Mouse (Mus musculus): ENCODE data around the gene Hoxd1. TPM values are rescaled to one million over a fixed set of nuclear protein-coding genes. Genes with fewer than 3 reads are reported as not detected.
A peak's percentile ranks its signal among the peaks of the same experiment; 100 is the strongest.

The Hoxd1 gene
- polyA plus RNA-seq, 1 experiment = not detected

DNA sequence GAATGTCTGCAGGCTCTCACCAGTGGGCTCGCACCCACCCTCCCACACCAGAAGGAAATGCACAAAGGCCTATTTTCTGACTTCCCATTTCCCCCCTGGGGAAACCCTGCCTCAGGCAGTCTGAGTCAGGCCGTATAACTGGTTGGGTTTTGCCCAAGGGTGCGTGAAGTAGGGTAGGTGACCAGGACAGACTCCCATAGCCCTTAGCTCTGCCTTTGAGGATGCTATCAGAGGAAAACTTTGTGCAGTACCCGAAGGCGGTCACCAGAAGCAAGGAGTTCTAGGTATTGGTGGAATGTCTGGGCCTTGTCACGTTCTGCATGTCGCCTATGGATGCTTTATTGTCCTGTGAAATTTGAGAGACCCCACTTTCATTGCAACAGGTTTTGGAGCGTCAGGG lies 39.8 kb upstream of the Hoxd1 start:
- Histone ChIP-seq H3K27me3 (replicated peaks) (peaks cover 87% of the 10 kb centered on the region), H3K4me1 (no peaks in the 10 kb centered on the region; the same call in 1 of the 2 replicates), H3K4me3 (replicated peaks) (no peak overlapping the region), H3K9me3 (no peaks in the 10 kb centered on the region), H3K36me3 (replicated peaks; ENCODE audit: low read length) (no peaks in the 10 kb centered on the region)
- no peak for TF ChIP-seq FLI1 (IDR thresholded peaks at IDR 0.05; ENCODE audit: low read length)
- TF ChIP-seq GATA1 (IDR thresholded peaks at IDR 0.05; ENCODE audit: borderline replicate concordance, low read length) = no peak

DNA sequence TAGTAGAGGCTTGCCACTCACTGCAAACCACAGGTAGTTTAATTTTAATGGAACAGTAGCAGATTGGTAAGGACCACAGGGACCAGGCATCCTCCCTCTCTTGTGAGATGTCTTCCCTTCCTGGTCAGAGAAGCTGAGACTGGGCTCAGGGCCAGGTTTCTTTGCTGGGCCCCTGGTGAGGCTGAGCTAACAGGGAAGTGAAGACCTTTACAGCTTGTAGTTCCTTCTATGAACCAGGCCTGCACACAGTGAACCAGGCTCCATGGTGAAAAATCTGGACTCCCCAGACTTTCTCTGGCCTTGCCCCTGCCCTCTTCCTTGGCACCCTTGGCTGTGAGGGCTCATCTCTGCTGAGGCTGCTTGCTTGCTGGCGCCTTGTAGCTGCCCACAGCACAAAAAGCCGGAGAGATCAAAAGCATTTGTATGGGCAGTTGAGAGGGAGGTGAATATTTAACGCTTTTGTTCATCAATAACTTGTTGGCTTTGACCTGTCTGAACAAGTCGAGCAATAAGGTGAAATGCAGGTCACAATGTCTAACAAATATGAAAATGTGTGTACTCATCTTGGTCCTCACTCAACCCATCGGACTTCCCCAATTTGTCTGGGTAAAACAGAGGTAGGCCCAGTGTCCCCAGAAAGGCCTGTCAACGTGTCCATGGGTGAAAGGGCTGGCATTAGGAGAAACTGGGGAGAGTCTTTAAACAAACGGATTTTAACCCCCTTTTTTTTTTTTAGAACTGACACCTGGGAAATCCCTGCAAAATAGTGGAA lies 38.4 kb upstream of the Hoxd1 start:
- H3K36me3 ChIP-seq (replicated peaks; ENCODE audit: low read length) = no peaks in the 10 kb centered on the region
- H3K4me3 ChIP-seq (replicated peaks) = no peak overlapping the region
- H3K27me3 ChIP-seq (replicated peaks) = peaks cover 91% of the 10 kb centered on the region
- TF ChIP-seq FLI1 (IDR thresholded peaks at IDR 0.05; ENCODE audit: low read length) = no peak
- no peak for TF ChIP-seq GATA1 (IDR thresholded peaks at IDR 0.05; ENCODE audit: borderline replicate concordance, low read length)
- H3K4me1 ChIP-seq = no peaks in the 10 kb centered on the region; the same call in 1 of the 2 replicates
- H3K9me3 ChIP-seq = no peaks in the 10 kb centered on the region

DNA sequence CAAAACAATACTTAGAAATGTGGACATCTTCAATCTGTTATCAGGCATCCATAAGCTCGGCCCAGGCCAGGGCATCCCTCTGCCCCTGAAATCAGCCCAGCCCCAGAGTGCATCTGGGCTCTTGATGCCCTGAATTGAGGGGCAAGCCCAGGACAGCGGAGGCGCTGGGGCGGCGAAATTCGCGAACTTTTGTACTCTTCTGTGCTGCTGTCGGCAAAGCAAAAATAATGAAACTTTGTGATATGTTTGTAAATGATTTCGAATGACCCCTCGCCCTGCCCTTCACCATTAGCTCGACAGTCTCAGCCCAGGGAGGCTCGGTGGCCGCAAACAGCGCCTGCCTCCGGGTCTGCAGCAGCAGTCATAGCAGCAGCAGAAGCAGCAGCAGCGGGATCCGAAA lies 37.6 kb upstream of the Hoxd1 start:
- H3K4me1 ChIP-seq = no peaks in the 10 kb centered on the region; the same call in 1 of the 2 replicates
- peaks cover 87% of the 10 kb centered on the region for H3K27me3 ChIP-seq (replicated peaks)
- no peak overlapping the region for H3K4me3 ChIP-seq (replicated peaks)
- H3K9me3 ChIP-seq = no peaks in the 10 kb centered on the region
- no peaks in the 10 kb centered on the region for H3K36me3 ChIP-seq (replicated peaks; ENCODE audit: low read length)
- TF ChIP-seq GATA1 (IDR thresholded peaks at IDR 0.05; ENCODE audit: borderline replicate concordance, low read length) (no peak), FLI1 (IDR thresholded peaks at IDR 0.05; ENCODE audit: low read length) (no peak)

DNA sequence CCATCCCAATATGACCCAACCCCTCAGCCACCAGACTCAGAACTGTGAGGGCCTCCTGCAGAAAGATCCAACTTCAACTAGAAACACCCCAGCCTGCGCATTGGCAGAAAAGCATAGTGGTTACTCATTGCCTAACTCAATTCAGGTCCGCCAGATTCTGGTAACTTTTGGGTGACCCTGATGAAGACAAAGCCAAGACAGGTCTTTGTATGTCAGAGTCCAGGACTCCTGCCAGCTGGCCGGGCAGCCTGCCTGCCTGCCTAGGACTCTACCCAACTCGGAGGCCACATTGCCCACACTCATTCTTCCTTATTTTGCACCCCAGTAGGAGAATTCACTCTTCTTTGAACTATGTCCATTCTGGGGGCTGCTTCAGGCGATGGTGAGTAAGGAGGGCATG lies 36.2 kb upstream of the Hoxd1 start, which contains the start of gene Gm28230:
TSS of gene Gm28230 (plus strand) at position 178 of the 400 bp plus-strand sequence.
- Histone ChIP-seq H3K9me3 (no peaks in the 10 kb centered on the region), H3K4me1 (no peaks in the 10 kb centered on the region; the same call in 1 of the 2 replicates), H3K36me3 (replicated peaks; ENCODE audit: low read length) (no peaks in the 10 kb centered on the region), H3K27me3 (replicated peaks) (peaks cover 91% of the 10 kb centered on the region), H3K4me3 (replicated peaks) (peak within 1 kb of the TSS; percentile 28)
- TF ChIP-seq GATA1 (IDR thresholded peaks at IDR 0.05; ENCODE audit: borderline replicate concordance, low read length) = no peak
- TF ChIP-seq FLI1 (IDR thresholded peaks at IDR 0.05; ENCODE audit: low read length) = no peak

DNA sequence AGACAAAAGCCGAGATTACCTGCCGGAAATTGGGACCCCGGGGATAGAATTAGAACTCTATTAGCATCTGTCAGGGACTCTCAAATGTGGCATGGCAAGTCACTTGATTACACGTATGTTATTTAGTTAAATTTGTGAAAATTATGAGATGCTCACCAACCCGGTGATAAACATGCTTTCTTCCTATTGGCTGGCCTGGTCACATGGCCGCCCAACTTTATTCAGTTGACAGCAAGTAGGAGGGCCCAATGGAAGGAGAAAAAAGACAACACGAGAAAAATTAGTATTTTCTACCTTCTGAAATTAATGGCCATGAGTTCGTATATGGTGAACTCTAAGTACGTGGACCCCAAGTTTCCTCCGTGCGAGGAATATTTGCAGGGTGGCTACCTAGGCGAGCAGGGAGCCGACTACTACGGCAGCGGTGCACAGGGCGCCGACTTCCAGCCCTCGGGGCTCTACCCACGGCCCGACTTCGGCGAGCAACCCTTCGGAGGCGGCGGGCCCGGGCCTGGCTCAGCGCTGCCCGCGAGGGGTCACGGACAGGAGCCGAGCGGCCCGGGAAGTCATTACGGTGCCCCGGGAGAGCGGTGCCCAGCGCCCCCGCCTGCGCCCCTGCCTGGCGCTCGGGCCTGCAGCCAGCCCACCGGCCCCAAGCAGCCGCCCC lies 35.7 kb upstream of the Hoxd1 start:
- H3K4me3 ChIP-seq (replicated peaks) = peak overlapping the region; percentile 28
- no peaks in the 10 kb centered on the region for H3K9me3 ChIP-seq
- H3K36me3 ChIP-seq (replicated peaks; ENCODE audit: low read length) = no peaks in the 10 kb centered on the region
- no peaks in the 10 kb centered on the region; the same call in 1 of the 2 replicates for H3K4me1 ChIP-seq
- peaks cover 92% of the 10 kb centered on the region for H3K27me3 ChIP-seq (replicated peaks)
- TF ChIP-seq GATA1 (IDR thresholded peaks at IDR 0.05; ENCODE audit: borderline replicate concordance, low read length) (no peak), FLI1 (IDR thresholded peaks at IDR 0.05; ENCODE audit: low read length) (no peak)

DNA sequence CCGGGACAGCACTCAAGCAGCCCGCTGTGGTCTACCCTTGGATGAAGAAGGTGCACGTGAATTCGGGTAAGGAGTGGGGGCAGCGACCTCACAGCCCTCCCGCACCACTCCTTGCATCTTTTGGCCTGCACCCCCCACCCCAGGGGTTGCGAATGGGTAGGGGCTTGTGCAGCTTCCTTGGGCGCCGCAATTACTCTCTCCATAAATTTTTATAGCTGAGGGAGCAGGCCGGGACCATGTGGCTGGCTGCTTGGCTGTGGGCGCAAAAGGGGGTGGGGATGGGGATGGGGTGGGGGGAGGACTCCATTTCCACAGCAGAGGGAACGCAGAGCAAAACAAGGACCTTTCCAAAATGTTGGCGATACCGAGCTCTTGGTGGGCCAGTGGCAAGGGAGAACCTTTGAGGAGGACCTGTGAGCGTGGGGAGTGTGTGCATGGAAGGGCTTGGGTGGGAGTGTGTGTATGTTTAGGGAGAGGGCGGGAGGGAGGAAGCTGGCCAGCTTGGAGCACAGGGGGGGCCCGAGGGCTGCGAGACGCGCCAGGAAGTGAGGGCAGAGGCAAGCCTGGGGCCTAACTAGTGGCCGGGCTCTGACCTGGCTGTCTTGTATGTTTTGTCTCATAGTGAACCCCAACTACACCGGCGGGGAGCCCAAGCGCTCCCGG lies 35.0 kb upstream of the Hoxd1 start:
- Histone ChIP-seq H3K4me3 (replicated peaks) (no peak overlapping the region), H3K9me3 (no peaks in the 10 kb centered on the region), H3K27me3 (replicated peaks) (peaks cover 92% of the 10 kb centered on the region), H3K36me3 (replicated peaks; ENCODE audit: low read length) (no peaks in the 10 kb centered on the region), H3K4me1 (peaks cover 5% of the 10 kb centered on the region; the same call in 1 of the 2 replicates)
- TF ChIP-seq GATA1 (IDR thresholded peaks at IDR 0.05; ENCODE audit: borderline replicate concordance, low read length) (no peak), FLI1 (IDR thresholded peaks at IDR 0.05; ENCODE audit: low read length) (no peak)

DNA sequence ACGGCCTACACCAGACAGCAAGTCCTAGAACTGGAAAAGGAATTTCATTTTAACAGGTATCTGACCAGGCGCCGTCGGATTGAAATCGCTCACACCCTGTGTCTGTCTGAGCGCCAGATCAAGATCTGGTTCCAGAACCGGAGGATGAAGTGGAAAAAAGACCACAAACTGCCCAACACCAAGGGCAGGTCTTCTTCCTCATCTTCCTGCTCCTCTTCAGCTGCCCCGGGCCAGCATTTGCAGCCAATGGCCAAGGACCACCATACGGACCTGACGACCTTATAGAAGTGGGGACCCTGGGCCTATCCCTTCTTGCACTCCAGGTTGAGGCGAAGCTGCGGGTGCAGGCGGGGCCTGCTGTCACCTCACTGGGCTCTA lies 34.5 kb upstream of the Hoxd1 start:
- Histone ChIP-seq H3K4me3 (replicated peaks) (no peak overlapping the region), H3K9me3 (no peaks in the 10 kb centered on the region), H3K27me3 (replicated peaks) (peaks cover 92% of the 10 kb centered on the region), H3K36me3 (replicated peaks; ENCODE audit: low read length) (no peaks in the 10 kb centered on the region), H3K4me1 (peaks cover 6% of the 10 kb centered on the region; the same call in 1 of the 2 replicates)
- TF ChIP-seq FLI1 (IDR thresholded peaks at IDR 0.05; ENCODE audit: low read length) = no peak
- TF ChIP-seq GATA1 (IDR thresholded peaks at IDR 0.05; ENCODE audit: borderline replicate concordance, low read length) = no peak

DNA sequence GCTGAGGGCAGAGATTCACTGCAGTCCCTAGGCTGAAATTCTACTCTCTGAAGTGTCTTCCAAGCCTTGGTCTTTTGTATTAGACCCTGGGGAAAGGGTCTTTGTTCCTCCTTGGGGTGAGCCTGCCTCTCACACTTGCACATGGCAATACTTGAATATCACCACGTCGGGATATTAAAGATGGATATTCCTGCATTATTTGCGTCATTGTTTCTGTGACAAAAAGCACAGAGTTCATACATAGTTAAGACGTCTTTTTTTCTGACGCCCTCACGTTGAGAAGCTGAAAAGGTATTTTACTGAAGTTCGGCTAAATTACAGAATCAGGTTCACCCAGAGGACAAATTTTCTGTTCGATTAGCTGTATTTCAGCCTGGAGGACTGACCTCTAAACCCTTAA lies 32.4 kb upstream of the Hoxd1 start:
- Histone ChIP-seq H3K36me3 (replicated peaks; ENCODE audit: low read length) (no peaks in the 10 kb centered on the region), H3K4me1 (peaks cover 6% of the 10 kb centered on the region), H3K4me3 (replicated peaks) (no peak overlapping the region), H3K27me3 (replicated peaks) (peaks cover 90% of the 10 kb centered on the region), H3K9me3 (no peaks in the 10 kb centered on the region)
- TF ChIP-seq FLI1 (IDR thresholded peaks at IDR 0.05; ENCODE audit: low read length) (no peak), GATA1 (IDR thresholded peaks at IDR 0.05; ENCODE audit: borderline replicate concordance, low read length) (no peak)

DNA sequence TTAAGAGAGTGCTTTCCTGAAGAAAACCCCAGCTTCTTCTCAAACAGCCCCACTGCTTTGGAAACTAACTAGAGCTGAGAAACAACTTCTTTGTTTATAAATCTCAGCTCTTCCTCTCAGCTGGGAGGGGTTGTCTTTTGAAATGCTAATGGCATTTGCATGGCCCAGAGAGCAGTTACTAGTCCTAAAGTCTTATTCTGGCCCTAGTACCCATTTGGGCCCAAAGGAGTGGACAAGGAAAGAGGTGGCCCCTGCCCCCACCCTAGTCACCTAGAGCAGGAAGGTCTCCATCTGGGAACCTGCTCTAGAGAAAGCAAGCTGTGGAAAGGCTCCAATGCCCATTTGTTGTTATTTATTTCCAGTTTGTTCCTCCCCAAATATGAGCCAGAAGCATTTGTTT lies 31.7 kb upstream of the Hoxd1 start:
- TF ChIP-seq GATA1 (IDR thresholded peaks at IDR 0.05; ENCODE audit: borderline replicate concordance, low read length) = no peak
- TF ChIP-seq FLI1 (IDR thresholded peaks at IDR 0.05; ENCODE audit: low read length) = no peak
- Histone ChIP-seq H3K27me3 (replicated peaks) (peaks cover 91% of the 10 kb centered on the region), H3K4me3 (replicated peaks) (no peak overlapping the region), H3K36me3 (replicated peaks; ENCODE audit: low read length) (no peaks in the 10 kb centered on the region), H3K9me3 (no peaks in the 10 kb centered on the region), H3K4me1 (peaks cover 12% of the 10 kb centered on the region)
